Mouse (Mus musculus): ENCODE measurements around the gene Slc22a5.

Slc22a5 gene

DNA sequence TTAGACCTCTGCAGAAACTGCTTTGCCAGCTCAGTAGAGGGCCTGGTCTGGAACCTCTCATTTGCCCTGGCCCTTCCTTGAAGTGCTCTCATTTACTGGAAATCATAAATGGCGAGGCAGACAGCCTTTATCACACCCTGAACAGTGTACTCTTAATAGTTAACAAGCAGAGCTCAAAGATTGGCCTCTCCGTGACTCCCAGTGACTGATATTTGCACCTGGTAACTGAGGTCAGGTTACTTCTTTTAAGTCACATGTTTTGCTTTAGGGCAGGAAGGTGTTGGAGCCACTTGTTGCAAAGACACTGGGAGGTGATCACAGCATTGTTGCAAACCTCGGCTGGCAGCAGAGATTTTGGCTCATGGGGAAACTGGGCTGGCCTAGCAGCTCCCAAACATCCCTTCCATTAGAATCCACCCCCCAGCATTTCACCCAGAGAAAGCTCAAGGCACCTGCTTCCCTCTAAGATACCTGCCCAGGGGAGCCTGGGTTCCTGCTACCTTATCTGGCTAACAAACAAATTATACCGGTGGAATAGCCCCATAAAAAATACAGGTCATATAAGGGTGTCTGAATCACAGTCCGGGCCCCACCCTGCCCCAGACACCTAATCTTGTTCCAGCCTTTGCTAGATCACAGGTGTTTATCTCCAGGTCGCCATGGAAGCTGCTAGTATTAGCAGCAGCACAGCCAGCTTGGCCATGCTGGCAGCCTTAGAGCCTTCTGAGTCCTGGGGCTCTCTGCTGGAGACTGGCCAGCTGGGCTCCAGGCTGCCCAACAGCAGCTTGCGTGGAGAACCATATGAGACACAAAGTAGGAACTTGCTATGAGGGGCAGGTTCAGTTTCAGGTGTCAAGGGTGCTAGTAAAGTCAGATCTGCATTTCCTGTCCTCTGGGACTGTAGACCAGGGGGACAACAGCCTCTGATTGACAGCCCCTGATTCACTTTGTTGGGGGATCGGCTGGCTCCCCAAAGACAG, 51.5 kb downstream of the Slc22a5 start:
- peak; percentile 54 for DNase-seq (ENCODE audit: low spot score)

DNA sequence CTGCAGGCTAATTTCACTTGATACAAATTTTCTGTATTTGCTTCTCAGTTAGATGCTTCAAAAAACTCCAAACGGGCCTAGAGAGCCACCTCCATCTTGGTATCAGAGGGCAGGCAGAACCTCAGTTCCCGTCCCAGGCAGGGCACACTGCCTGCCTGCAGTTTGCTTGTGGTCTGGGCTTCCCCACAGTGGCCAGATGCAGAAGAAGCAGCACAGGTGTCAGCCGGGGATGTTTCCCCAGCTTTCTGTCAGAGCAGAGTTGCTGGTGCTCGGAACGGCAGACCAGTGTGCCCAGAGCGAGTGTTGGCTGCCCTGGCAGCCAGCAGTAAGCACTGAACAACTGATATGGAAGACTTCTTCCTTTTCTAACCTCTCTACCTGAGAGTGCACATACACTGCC, 52.3 kb downstream of the Slc22a5 start:
- DNase-seq (ENCODE audit: low spot score), result no peak

GRCm38 (mm10) chr11:53837731-53838130, 53.7 kb downstream of the Slc22a5 start:
- DNase-seq (ENCODE audit: low spot score), result no peak

DNA sequence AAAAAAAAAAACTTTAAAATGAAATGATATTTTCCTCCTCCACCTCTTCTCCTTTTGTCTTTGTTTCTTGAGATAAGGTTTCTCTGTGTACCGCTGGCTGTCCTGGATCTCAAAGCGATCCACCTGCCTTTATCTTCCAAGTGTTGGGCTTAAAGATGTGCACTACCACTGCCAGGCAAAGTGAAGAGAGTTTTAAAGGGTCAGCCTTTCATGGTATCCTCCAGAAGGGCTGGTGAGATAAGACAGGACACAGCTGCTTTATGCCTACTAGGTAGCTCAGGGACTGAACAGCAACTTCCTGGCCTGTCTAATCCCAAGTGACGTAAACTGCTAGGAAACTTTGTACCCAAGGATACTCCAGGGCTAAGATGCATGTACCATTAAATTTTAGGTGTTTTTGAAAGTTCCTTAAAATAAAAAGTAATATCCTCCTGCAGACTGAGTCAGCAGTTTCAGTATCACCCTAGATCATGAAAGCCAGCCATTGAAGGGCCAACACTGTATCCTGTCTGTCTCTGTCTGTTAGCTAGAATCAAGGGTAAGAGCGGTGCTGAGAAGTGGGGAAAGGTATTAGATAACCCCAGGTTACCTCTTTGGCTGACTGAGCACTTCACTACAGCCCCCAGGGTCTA, 56.0 kb downstream of the Slc22a5 start:
- no peak for DNase-seq (ENCODE audit: low spot score)

- DNase-seq (ENCODE audit: low spot score), result no peak
These were observed 66.1 kb downstream of the Slc22a5 start for GRCm38 (mm10) chr11:53825409-53825808.

GRCm38 (mm10) chr11:53821945-53822338, 69.5 kb downstream of the Slc22a5 start:
- DNase-seq (ENCODE audit: low spot score), result no peak

- DNase-seq (ENCODE audit: low spot score), result no peak
These were observed 70.1 kb downstream of the Slc22a5 start for GRCm38 (mm10) chr11:53821230-53821944.

- no peak for DNase-seq (ENCODE audit: low spot score)
These were observed 70.8 kb downstream of the Slc22a5 start for GRCm38 (mm10) chr11:53820516-53821170.

- no peak for DNase-seq (ENCODE audit: low spot score)
These were observed 71.9 kb downstream of the Slc22a5 start for GRCm38 (mm10) chr11:53819511-53819910.

DNA sequence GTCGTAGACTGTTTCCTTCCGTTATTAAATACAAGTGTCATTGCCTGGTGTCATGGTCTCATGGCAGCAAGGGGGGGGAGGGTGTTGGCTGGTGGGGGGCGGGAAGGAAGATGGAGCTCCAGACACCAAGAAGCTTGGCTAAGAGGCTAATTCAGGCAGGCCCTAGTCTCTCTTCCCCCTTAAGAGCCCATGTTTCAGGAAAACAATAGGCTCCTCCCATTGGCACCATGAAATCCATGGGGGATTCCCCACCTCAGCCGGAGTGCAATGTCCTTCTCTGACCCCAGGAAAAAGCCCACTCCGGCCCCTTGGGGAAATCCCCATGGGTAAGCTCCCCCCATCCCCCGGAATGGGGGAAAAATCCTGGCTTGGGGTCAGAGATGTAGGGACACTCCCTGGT, 72.7 kb downstream of the Slc22a5 start:
- no peak for DNase-seq (ENCODE audit: low spot score)

DNA sequence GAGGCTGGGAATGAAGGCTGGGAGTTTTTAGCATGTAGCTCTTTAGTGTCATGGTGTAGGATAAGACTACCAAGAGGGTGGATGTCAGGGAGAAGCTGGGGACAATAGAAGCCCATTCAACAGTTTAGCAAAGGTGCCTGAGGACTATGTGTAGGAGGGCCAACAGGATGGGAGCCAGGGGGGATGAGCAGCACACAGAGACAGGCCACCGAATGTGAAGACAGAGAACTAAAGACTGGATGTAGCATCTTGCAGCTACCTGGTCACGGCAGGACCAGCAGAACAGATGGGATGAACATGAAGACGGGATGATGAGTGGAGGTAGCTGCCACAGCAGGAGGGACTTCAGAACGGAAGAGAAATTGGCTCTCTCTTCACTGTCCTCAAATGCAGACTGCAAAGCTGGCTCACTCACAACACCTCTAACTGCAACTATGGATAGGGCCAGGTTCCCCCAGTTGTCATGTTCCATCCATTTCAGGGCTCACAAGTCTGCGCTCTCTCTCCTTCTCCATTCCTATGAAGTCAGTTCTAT, 74.6 kb downstream of the Slc22a5 start:
- no peak for DNase-seq (ENCODE audit: low spot score)

GRCm38 (mm10) chr11:53814810-53815209, 76.7 kb downstream of the Slc22a5 start:
- peak; percentile 63 for DNase-seq (ENCODE audit: low spot score)
